Mouse (Mus musculus): ENCODE results near the gene Olfr996.
"Not testable (repeated sequence)": the region's sequence is repeated elsewhere in the genome, so short reads cannot be mapped to it uniquely, and the experiment has no call there.

The Olfr996 gene

DNA sequence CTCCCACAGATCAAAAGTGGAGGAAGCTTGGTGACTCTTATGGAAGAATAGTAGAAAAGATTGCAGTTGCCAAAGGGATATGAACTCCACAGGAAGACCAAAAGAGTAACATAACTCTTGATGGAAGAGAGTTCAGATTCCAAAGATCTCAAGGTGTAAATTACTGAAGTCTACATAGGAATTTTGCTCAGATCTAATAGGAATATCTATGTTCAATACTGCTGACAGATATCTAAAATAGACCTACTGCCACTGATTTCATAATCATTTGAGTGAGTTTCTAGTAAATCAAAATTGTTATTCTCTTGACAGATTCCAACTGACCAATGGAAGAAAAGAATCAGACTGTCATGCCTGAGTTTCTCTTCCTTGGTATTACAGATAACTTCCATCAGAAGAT, at the start of gene Olfr996:
Olfr996 (plus strand) TSS at position 301 of the 400 bp plus-strand sequence.
- no peak for DNase-seq (ENCODE audit: low read depth, low spot score)

DNA sequence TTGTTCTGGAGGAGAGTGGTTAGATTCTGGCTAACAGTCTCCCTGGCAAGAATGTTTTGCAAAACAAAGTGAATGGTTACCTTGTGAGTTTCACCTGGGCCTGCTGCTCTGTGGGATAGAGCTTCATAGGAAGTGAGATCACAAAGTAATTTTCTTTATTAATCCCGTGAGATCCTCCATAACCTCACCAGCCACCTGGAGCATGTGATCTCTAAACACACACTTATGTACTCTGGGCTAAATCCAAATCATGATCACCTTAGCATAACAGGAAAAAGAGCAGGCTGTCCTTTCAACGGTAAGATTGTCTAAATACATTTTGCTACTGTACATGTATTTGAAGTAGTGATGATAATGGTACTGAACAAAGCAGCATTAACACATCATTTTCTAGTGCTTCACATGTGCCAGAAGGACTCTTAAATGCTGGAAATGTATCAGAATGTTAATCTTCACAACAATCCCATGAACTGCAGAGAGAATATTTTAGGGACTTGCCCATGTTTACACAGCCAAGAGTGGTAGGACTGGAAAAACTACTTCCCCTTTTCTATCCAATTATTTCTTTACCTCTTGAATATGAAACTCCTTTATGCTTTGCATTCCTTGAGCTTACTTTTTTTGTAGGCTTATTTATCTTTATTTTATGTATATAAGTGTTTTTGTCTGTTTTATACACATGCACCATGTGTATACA, 46.8 kb upstream of the Olfr996 start:
- no peak for DNase-seq (ENCODE audit: low read depth, low spot score)

- no peak for DNase-seq (ENCODE audit: low read depth, low spot score)
Measured at GRCm38 (mm10) chr2:85533934-85534333, 45.1 kb upstream of the Olfr996 start.

- DNase-seq (ENCODE audit: low read depth, low spot score) = no peak
Measured at GRCm38 (mm10) chr2:85554806-85555205, 24.2 kb upstream of the Olfr996 start.

- DNase-seq (ENCODE audit: low read depth, low spot score) = no peak
Measured at GRCm38 (mm10) chr2:85560226-85560625, 18.8 kb upstream of the Olfr996 start.

- DNase-seq (ENCODE audit: low read depth, low spot score) = peak; percentile 50
Measured at GRCm38 (mm10) chr2:85561187-85561586, 17.8 kb upstream of the Olfr996 start.

DNA sequence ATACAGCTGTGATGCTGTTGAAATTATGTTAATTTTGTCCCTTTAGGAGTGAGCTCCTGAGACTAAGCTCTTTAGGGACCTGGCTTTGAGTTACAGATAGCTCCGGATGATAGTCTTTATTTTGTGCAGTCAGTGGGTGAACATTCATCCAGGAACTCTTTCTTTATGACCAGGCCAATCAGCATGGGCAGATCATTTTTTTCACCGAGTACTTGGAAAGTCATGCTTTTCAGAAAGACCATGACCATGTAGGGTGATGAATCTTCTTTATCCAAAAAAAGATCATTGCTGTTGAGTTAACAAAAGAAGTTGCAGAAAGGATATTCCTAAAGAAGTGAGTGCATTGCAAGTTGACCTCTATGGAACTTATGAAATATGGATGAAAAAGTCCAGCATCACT, 9.6 kb downstream of the Olfr996 start, which contains the start of gene Olfr998:
Olfr998 (plus strand) TSS at position 301 of the 400 bp plus-strand sequence.
- DNase-seq (ENCODE audit: low read depth, low spot score) = not testable (repeated sequence)

DNA sequence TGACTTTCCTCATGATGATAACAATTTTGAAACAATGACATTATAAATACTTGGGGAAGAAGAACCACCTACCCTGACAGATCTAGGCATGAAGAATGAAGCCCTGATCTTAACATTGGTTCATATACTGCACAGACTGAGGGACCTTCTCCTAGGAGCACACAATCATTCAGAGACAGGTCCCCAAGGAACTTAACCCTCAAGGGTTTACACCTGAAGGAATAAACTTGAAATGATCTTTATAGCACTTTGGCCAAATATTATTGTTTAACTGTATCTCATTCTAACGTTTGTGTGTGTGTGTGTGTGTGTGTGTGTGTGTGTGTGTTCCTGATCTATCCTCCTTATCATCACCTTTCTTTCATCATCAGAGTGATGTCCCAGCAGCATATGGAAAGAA, 32.8 kb downstream of the Olfr996 start, which contains the start of gene Olfr1000:
Olfr1000 (minus strand) TSS at position 101 of the 400 bp plus-strand sequence.
- no peak for DNase-seq (ENCODE audit: low read depth, low spot score)
